Mouse (Mus musculus): ENCODE data around the gene Kdm4b.

- TF ChIP-seq CTCF (IDR thresholded peaks at IDR 0.05; ENCODE audit: borderline replicate concordance, extremely low read depth, insufficient read depth, insufficient read length) (no peak), POLR2A (IDR thresholded peaks at IDR 0.05; ENCODE audit: borderline replicate concordance, extremely low read depth, insufficient read depth, insufficient read length, poor library complexity, severe bottlenecking) (no peak)
Measured at GRCm38 (mm10) chr17:56296201-56296600, 29.7 kb upstream of the Kdm4b start.

Data from brain, embryonic 14.5 days (tissue).